Mouse (Mus musculus): Measurements from ENCODE around the gene Cacna1g.

The Cacna1g gene

DNA sequence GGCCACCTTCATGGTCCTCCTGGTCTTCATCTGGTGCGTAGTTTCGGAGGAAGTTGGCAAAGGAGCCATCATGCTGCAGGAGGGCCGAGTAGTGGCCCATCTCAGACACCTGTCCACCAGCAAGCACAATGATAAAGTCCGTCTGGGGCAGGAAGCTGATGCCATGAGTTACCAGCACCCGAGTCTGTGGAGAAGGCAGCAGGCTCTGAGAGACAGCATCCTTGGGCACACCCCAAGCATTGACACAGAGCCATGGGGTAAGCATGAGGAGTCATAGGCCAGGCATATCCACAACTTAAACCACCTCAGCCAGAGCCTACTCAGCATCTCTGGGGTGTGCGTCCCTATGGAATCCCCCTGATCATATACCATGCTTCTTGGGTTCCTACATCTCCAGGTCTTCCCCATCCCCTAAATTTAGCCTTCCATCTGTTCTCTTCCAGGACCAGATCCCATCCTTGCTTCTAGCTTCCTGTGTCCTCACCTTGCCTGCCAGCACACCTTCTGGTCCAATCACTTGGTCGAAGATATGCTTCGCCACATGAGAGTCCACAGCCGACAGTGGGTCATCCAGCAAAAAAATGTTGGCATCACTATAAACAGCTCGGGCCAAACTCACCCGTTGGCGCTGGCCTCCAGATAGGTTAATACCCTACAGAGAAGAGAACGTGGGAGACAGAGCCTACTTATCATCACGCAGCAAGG lies 112.7 kb downstream of the Cacna1g start:
- DNase-seq (ENCODE audit: low read depth, low spot score), result no peak

DNA sequence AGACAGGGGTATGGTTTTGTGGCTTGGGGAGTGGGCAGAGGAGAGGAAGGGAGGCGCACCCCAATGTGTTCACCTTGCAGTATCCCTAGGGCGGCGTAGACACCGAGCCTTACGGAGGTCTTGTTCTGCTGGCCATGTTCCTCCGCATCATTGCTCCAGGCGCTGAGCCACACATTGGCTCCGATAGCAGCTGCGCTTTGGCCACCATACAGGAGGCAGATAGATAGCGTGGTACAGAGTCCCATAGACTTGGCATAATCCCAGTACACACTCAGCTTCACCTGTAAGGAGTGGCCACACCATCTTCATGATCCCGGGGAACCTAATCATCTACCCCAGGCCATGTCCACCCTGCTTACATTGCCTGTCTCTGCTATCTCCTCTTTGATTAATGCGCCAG lies 114.8 kb downstream of the Cacna1g start:
- no peak for DNase-seq (ENCODE audit: low read depth, low spot score)
